Mouse (Mus musculus): ENCODE measurements at regions not wholly inside any gene's neighbourhood (a gene's known extent, or its start where the extent isn't known, plus 50 kb on each side); places are given as distances from the start of the nearest gene placed in this dataset.

DNA sequence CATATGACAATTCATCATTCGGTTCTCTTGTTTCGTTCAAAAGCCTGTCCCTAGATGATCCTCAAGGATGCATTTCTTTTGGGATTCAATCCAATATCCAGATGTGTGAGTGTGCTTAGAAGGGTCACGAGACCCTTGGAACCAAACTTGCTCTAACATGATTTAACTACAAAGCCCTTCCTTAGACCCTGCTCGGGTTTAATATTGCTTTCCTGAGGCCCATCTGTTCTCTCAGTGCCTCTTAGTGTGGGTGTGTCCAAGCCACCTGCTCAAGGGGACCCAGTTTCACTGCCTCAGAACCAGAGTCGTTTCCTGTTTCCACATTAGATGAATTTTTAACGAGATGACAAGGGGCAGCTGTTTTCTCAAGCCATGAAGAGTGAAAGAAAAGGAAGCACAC is 147.3 kb upstream of the Usp24 start:
- DNase-seq (ENCODE audit: low read depth) = no peak

DNA sequence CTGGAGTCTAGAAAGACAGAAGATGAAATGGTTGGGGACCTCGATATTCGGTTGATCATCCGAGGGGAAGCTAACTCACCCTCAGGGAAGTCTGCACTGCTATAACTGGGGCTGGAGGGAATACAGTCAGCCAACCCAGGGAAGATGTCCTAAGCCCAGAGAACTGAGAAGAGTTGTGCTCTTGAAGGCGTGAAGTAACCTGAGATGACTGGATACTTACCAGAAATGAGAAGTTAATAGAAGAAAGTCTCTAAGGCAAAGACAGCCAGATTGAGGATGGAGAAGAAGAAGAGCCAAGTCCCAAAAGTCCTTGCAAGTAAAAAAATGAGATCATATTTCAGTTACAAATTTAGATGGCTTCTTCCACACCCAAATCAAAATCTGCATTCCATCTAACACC is 146.5 kb upstream of the Usp24 start:
- no peak for DNase-seq (ENCODE audit: low read depth)

DNA sequence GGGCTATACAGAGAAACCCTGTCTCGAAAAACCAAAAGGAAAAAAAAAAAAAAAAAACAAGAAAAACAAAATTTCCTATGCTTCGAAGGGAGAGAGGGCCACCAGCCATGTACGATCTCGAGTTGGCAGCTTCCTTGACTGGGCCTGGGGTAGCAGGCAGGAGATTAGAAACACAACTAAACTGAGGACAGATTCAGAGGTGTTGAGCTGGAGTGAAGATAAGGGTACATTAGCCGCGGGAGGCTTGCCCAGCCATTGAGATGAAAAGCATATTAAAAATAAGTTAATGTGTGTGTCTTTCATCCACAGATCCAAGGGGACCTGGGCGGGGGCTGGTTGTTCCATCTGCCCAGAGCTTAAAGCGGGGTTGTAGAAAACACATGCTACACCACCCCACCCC is 145.3 kb upstream of the Usp24 start:
- DNase-seq (ENCODE audit: low read depth) = no peak

DNA sequence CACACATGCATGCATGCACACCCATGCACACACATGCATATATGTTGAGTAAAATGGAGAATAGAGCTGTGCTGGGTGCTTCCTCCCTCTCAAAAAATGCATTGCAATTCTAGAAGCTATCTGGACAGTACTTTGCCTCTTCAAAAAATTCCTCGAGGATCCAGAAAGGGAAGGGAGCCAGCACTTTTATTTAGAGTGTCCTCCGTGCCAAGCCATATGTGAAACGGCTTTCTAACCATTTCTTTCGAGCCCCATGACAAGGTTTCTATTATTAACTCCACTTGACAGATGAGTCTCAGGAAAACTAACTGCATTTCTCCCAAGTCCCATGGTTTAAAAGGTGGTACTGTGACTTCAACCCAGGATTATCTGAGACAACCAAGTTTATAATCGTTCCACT is 140.7 kb upstream of the Usp24 start:
- no peak for DNase-seq (ENCODE audit: low read depth)

DNA sequence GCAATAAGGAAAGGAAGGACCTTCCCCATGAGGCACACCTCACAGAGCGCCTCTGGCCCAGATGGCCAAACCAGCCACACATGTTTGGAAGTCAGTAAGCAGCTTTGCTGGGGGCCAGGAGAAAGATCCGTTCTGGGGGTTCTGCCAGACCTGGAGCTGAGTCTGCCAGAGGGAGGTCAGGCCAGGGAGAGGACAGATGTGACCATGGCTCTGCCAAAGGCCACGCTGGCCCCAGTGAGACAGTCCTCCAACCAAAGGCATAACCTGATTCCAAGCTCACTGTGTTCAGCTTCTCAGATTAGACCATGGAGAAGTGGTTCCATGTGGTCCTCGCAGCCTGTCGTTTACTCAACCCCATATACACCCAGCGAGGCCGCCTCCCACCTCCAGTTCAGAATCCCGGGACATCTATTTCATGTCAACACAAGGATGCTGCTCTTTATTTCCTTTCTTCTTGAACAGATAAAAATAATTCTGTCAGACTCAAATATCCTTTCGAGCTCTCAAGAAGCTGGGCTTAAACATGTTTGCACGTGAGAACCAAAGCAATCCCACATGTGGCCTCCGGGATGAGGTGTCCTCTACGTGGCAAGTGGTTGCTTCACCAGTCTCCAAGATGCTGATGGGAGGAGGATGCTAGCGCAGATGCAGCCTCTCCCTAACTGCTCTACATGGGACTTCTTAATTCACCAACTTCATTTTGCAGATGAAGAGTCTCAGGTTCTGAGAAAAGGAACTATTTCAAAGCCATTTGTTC is 130.1 kb upstream of the Usp24 start:
- DNase-seq (ENCODE audit: low read depth) = no peak

DNA sequence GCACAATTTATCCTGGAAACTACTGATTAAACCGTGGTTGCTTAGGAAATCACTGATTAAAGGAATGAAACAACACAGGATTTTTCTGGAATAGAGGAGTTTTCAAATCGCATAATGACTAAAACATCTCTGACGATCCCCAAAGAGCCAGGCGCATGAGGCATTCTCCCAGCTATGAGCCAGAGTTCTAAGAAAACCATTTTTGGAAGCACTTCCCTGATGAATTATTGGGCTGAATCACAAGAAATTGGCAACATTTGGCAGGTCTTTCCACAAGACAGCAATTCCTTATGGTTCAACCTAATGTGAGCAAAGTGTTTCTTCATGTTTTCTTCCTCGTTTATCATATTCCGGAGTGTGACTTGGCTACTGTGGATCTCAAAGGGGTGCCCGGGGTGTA is 129.3 kb upstream of the Usp24 start:
- DNase-seq (ENCODE audit: low read depth) = no peak

DNA sequence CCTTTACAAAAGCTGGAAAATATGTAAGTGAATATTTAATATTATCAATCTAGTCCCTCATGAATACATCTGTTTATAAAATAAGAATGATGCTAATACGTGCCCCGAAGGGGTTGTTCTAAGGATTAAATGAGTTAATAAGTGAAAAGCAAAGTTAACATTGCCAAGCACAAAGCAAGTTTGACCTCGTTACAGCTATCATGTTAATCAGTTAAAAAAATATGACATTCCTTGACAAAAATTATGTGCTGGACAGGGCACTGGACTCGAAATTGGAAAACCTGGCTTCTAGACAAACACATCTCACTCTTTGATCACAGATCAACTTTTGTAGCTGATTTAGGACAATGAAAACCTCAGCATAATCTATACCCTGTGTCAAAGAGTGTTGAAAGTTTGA is 125.8 kb upstream of the Usp24 start:
- DNase-seq (ENCODE audit: low read depth) = no peak

DNA sequence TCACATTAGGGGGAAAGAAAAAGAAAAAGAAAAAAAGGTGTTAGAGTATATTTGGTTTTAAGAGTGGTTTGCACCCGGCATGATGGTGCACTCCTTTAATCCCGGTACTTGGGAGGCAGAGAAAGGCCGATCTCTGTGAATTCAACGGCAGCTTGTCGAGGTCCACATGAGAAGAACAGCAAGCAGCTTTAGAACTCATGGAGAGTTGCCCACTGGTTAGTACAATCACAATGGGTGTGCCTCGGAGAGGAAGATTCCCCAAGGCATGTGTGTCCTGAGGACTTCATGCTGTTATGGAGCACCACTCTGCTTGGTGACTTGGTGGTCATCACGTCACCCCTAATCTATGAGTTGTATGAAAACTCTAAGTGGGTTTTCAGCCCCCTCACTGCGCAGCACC is 124.7 kb upstream of the Usp24 start:
- no peak for DNase-seq (ENCODE audit: low read depth)

DNA sequence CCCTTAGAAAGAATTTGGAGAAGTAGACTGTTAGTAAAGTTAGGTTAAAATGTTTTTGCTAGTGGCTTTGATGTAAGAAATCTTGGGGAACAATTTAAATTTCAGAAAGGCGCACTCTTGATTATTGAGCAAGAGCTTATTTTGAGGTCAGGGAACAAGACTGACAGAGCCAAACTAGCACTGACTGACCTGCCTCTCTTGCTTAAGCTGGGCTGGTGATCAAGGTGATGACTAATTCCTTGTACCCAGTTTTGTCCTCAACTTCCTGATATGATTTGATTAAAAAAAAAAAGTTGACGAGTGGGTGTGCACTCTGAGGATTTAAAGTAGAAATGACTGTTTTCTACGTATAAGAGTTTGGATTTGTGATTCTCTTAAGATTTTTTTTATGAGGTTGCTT is 124.2 kb upstream of the Usp24 start:
- no peak for DNase-seq (ENCODE audit: low read depth)

DNA sequence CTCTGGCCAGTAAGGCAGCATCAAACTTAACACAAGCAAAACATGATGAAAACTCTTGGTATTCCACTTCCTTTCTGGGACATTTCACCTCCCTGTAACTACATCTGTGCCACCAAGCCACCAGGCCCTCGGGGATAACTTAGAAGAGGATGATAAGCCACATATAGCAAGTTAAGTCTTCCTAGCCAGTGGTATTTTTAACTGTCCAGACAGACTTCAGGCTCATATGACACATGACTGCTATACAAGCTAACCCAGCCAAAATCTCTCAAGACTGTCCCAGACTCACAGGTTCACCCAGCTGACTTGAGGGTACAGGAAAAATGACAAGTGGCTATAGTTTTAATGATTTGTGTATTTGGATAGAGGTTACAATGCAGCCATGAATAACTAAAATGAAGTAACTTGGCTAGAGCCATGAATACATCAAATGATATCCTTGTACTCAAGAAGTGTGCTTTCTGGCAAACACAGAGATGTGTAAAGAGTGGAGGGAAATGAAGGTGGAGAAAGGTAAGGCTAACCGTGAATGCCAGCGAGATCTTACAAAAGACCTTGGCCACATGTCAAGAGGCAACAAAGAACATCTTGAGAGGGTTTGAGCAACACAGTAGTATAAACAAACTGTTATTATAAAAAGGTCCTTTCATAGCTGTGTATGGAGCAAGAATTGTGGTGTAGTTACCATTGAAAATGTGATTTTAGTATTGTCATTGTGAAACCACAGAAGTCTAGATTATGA is 122.6 kb upstream of the Usp24 start:
- no peak for DNase-seq (ENCODE audit: low read depth)

DNA sequence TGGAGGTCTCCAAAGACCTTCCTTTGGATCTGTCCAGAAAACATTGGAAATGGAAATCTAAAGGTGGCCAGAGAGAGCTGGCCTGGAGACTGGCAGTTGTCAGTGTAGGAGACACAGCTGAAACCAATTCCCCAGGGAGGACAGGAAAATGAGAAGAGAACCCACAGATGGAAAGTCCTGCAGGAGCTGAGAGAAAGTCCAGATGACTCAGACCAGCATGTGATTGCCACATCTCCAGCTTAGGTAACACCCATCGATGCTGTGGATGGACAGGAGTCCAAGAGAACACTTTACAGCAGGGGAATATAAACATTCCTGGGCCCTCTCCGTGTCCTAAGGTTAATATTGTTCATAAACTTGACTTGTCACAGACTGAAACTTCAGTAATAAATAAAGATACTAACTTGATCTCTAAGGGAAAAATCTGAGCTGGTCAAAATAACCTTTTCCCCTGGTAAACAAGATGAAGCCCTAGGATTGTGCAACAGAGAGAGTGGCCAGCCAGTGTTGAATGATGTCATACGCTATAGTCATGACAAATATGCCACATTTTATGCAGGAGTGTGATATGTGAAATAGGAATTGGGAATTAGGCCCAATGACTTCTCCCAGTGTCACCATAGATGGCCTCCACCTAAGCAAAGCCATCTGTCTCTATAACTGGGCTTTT is 120.4 kb upstream of the Usp24 start:
- DNase-seq (ENCODE audit: low read depth) = no peak

DNA sequence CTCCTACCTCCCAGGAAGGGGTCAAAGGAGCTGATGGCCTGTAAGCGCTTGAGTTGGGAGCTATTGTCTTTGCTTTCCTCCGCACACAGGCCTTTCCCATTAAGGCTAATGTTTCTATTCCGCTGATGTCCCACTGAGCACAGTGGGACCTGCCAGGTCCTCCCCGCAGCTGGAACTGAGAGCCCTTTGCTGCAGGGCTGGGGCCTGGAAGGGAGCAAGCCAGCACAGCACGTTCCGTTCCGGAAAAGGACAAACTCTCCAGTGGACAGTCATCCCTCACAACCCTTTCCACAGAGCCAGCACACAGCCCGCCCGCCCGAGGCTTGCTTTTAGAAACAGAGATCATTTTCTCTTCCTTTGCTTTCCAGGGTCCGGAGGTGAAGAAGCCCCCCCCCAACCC is 116.2 kb upstream of the Usp24 start:
- no peak for DNase-seq (ENCODE audit: low read depth)

DNA sequence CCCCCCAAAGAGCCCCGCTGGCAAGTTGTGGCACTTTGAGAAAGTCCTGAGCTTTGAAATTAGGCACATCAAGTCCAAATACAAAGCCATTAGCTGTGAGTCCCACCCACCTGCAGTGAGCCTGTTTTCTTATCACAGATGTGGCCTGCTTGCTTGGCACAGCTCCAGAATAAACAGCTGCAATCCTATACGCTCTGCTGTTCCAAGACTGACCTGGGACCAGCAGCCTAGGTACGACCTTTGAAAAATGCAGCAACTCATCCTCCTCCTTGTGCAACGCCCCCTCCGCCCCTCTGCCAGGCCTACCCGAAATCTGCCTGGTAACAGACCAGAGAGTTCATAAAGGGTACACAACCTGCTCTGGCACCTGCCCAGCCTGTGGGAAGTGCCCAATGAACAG is 115.8 kb upstream of the Usp24 start:
- no peak for DNase-seq (ENCODE audit: low read depth)

DNA sequence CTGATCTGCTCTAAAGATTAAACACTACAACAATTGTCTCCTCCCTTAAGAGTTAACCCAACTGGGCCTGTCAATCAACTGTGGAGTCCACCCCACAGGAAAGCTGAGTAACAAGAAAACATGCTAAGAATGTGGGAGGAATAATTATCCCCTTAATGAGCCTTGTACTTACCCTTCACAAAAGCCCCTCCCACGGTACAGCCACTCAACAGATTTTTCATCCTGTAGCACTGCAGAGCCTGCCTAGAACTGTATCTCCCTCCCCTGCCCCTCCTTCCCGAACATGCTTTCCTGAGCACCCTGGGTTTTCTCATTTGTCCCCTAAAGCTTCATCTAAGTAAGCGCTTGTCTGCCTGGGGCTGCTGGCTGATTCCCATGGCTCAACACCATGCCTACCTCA is 113.5 kb upstream of the Usp24 start:
- no peak for DNase-seq (ENCODE audit: low read depth)

DNA sequence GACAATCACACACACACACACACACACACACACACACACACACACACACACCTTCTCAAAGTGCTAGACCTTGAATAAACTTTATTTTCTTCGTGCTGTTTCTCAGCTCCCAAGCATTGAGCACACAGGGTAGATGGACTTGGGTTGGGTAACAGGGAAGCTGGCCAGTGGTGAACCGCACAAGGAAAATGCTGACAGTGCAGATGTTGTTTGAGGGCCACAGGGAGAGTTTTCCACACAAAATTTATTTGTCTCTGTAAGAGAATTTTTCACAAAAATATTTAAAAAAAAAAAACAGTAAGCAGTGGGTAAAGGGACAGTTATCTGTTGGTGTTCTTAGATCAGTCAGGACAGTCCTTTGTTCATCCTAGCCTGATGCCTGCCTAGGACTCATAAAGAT is 110.8 kb upstream of the Usp24 start:
- DNase-seq (ENCODE audit: low read depth) = no peak

DNA sequence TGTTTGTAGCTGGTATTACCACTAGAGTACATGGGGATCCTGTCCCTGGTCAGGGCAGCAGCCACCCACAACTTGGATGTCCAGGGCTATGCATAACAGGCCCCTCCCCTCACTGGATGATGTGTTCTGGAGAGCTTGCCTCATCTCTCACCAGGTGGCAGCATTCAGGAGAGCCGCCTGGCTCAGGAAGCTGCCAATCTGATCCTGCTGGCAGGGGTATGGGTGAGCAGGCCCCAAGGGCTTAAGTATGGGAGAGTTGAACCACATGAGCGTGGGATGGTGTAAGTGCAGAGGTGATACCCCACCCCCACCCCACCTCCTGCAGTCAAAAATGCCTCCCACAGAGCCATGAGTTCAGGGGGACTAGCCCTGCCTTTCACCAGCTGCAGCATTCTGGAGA is 110.0 kb upstream of the Usp24 start:
- DNase-seq (ENCODE audit: low read depth) = no peak

DNA sequence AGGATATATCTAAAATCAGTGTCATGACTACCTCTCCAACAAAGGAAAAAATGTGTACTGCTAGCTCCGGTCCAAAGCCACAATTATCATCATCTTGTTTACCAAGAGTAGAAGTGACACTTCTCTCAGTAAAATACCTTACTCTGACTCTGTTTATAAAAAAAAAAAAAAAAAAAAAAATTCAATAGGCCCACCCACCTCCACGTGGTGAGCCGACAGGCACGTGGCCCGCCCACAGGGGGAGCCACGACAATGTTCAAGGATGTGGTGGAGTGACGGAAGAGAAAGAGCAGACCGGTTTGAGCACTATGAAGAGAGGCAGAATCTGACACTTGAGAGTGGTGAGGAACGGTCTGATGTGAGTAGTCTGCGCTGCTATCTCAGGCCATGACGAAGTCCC is 106.5 kb upstream of the Usp24 start:
- no peak for DNase-seq (ENCODE audit: low read depth)

DNA sequence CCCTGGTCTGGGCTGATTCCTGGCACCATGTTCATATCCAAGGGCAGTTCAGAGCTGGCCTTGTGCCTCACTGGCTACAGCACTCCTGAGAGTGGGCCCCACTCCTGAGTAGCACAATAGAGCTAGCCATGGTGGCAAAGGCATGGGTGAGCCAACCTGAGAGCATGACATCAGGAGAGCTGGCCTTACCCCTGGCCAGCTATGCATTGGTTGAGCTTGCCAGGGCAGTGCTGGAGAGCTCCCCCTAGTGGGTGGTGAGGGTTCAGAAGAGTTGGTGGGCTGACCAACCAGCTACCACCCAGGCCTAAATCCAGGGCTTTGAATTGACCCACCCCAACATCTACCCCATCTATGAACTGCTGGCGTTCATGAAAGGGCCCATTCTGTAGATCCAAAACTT is 106.0 kb upstream of the Usp24 start:
- peak; percentile 14 for DNase-seq (ENCODE audit: low read depth)

DNA sequence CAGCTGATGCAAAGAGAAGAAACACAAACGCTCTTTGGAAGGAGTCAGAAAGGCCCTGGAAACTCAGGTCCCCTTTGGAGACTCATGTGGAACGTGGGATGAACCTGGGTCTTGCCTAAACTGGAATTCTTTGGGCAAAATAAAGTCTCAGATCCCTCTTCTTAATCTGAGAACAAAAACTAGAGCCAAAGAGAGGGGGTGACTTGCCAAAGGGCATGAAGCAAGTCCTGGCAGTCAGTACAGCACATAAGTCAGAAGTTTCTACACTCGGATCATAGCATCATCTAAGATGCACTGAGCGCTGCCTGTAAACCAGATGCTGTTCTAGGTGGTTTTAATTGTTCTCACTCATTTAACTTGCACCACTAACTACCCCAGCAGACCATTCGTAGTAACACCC is 101.8 kb upstream of the Usp24 start:
- no peak for DNase-seq (ENCODE audit: low read depth)

DNA sequence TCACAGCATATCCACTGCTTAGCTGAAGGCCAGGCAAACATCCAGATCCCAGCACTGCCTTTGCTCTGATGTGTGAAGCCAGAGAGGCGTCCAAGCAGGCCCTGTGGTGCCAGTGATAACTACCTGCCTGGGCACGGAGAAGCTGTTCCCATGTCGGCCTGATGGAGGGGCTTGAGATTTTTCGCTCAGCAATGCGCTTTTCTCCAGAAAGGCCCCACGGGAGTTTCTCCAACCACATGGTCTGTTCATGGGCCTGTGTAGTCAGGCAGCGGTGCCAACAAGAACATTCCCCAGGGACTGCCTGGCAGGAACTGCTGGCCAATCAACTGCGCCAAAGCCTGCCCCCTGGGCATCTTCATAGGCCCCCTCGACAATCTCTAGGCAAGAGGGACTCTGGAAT is 95.4 kb upstream of the Usp24 start:
- DNase-seq (ENCODE audit: low read depth) = no peak

DNA sequence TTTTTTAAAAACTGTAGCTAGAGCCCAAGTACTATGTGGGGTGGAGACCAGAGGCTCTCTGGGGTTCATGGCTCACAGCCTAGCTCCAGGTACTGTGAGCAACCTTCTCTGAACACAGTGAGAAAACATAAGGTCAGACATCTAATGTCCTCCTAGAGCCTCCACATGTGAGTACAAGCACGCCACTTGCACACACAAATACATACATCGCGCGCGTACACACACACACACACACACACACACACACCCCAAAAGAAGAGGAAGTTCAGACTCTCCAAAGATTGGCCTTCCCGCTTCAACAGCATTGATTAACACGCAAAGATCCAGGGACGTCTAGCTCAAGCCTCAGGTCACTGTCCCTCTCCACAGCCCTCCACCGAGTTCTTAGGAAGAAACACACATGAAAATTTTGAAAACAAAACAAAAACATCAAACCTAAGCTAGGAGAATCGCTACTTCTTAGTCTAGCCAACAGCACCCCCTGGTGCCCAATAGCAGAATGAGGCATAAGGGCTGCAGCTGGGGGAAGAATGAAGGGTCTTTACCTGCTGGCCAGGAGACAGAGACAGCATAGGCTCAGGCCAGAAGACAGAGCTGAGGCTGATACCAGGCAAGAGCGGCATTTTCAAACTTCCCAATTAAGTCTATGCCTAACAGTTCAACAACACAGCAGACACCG is 90.7 kb upstream of the Usp24 start:
- peak; percentile 67 for DNase-seq (ENCODE audit: low read depth)

DNA sequence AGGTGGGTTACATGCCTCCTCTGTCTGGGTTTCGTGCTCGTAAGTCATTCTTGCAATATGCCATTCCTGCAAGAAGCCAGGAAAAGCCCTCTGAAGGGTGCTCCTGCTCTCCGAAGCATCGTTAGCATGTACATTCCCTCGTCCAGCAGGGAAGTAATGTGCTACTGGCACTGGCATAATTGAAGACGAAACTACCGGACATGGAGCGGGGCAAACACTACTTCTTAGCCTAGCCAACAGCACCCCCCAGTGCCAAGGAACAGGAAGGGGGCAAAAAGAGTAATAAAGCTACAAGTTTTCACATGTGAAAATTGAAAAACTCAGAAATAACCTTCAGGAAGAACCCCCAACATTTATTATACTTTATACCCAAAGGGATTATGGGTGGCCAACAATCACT is 88.6 kb upstream of the Usp24 start:
- DNase-seq (ENCODE audit: low read depth) = no peak

DNA sequence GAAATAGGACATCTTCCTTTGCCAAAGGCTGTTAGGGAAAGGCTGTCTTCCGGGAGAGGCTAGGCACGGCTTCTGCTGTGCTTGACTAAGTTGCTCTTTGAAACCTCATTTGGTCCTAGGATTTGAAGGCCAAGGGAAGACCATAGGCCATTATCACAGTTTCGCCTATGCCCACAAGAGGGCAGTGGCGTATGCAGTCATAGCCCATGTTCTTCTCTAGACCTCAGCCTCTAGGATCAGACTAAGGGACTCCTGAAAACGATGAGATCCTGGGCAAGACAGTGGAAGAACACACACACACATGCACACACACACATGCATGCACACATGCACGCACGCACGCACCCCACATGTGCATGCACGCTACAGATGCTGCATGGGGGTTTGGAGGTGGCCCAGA is 87.5 kb upstream of the Usp24 start:
- peak; percentile 58 for DNase-seq (ENCODE audit: low read depth)
